Mouse (Mus musculus): ENCODE results near the gene Lclat1. TPM values are rescaled to one million over a fixed set of nuclear protein-coding genes. Genes with fewer than 3 reads are reported as not detected.

Lclat1 gene
- polyA plus RNA-seq, 1 experiment from 2014 or later = 38.3 TPM

- no peaks in the 10 kb centered on the region for H3K27me3 ChIP-seq (ENCODE audit: control insufficient read depth, insufficient read depth, low read length)
- H3K9me3 ChIP-seq (replicated peaks; ENCODE audit: control insufficient read depth, low read length) = no peaks in the 10 kb centered on the region
- no peak overlapping the region for H3K4me2 ChIP-seq
- peaks cover 14% of the 10 kb centered on the region; the same call in 1 of the 2 replicates for H3K4me1 ChIP-seq (ENCODE audit: control insufficient read depth, insufficient read depth, low read length)
- ATAC-seq (replicated peaks; ENCODE audit: insufficient number of reproducible peaks, low FRiP score, low TSS enrichment) = no peak
- peak overlapping the region; percentile 4; the same call in 1 of the 2 replicates for H3K27ac ChIP-seq (ENCODE audit: low read depth, low read length)
- peaks cover 3% of the 10 kb centered on the region; the same call in 1 of the 2 replicates for H3K36me3 ChIP-seq (ENCODE audit: control insufficient read depth, insufficient read depth, low read length)
- no peak overlapping the region for H3K4me3 ChIP-seq (ENCODE audit: low read depth, low read length)
- H3K9ac ChIP-seq (ENCODE audit: low read depth, low read length) = no peak overlapping the region
- WGBS (ENCODE audit: insufficient replicate concordance) = 79% methylated on average over 15 of the region's 15 CpGs
These were observed 54.8 kb downstream of the Lclat1 start for GRCm38 (mm10) chr17:73162445-73163208.

GRCm38 (mm10) chr17:73163597-73163996 lies 55.8 kb downstream of the Lclat1 start:
- 30% methylated on average over 3 of the region's 3 CpGs for WGBS (ENCODE audit: insufficient replicate concordance)
- no peaks in the 10 kb centered on the region for H3K27me3 ChIP-seq (ENCODE audit: control insufficient read depth, insufficient read depth, low read length)
- H3K36me3 ChIP-seq (ENCODE audit: control insufficient read depth, insufficient read depth, low read length) = peaks cover 3% of the 10 kb centered on the region; the same call in 1 of the 2 replicates
- no peaks in the 10 kb centered on the region for H3K9me3 ChIP-seq (replicated peaks; ENCODE audit: control insufficient read depth, low read length)
- H3K4me2 ChIP-seq = no peak overlapping the region
- H3K27ac ChIP-seq (ENCODE audit: low read depth, low read length) = peak overlapping the region; percentile 41; the same call in 1 of the 2 replicates
- ATAC-seq (replicated peaks; ENCODE audit: insufficient number of reproducible peaks, low FRiP score, low TSS enrichment) = no peak
- no peak overlapping the region for H3K4me3 ChIP-seq (ENCODE audit: low read depth, low read length)
- peaks cover 14% of the 10 kb centered on the region; the same call in 1 of the 2 replicates for H3K4me1 ChIP-seq (ENCODE audit: control insufficient read depth, insufficient read depth, low read length)
- no peak overlapping the region for H3K9ac ChIP-seq (ENCODE audit: low read depth, low read length)

GRCm38 (mm10) chr17:73164121-73164520 lies 56.3 kb downstream of the Lclat1 start:
- Histone ChIP-seq H3K27me3 (ENCODE audit: control insufficient read depth, insufficient read depth, low read length) (no peaks in the 10 kb centered on the region), H3K4me2 (no peak overlapping the region), H3K4me1 (ENCODE audit: control insufficient read depth, insufficient read depth, low read length) (peaks cover 14% of the 10 kb centered on the region; the same call in 1 of the 2 replicates), H3K4me3 (ENCODE audit: low read depth, low read length) (no peak overlapping the region), H3K36me3 (ENCODE audit: control insufficient read depth, insufficient read depth, low read length) (peaks cover 3% of the 10 kb centered on the region; the same call in 1 of the 2 replicates), H3K9ac (ENCODE audit: low read depth, low read length) (no peak overlapping the region), H3K9me3 (replicated peaks; ENCODE audit: control insufficient read depth, low read length) (no peaks in the 10 kb centered on the region), H3K27ac (ENCODE audit: low read depth, low read length) (no peak overlapping the region)
- WGBS (ENCODE audit: insufficient replicate concordance) = 91% methylated on average over 2 of the region's 2 CpGs
- no peak for ATAC-seq (replicated peaks; ENCODE audit: insufficient number of reproducible peaks, low FRiP score, low TSS enrichment)

GRCm38 (mm10) chr17:73169461-73169860 lies 61.7 kb downstream of the Lclat1 start:
- Histone ChIP-seq H3K27ac (ENCODE audit: low read depth, low read length) (no peak overlapping the region), H3K4me2 (no peak overlapping the region), H3K9ac (ENCODE audit: low read depth, low read length) (no peak overlapping the region), H3K9me3 (replicated peaks; ENCODE audit: control insufficient read depth, low read length) (no peaks in the 10 kb centered on the region), H3K36me3 (ENCODE audit: control insufficient read depth, insufficient read depth, low read length) (no peaks in the 10 kb centered on the region), H3K27me3 (ENCODE audit: control insufficient read depth, insufficient read depth, low read length) (no peaks in the 10 kb centered on the region), H3K4me1 (ENCODE audit: control insufficient read depth, insufficient read depth, low read length) (peaks cover 5% of the 10 kb centered on the region), H3K4me3 (ENCODE audit: low read depth, low read length) (no peak overlapping the region)
- WGBS (ENCODE audit: insufficient replicate concordance) = 87% methylated on average over 7 of the region's 7 CpGs
- ATAC-seq (replicated peaks; ENCODE audit: insufficient number of reproducible peaks, low FRiP score, low TSS enrichment) = no peak

GRCm38 (mm10) chr17:73170141-73170540 lies 62.4 kb downstream of the Lclat1 start:
- Histone ChIP-seq H3K27me3 (ENCODE audit: control insufficient read depth, insufficient read depth, low read length) (no peaks in the 10 kb centered on the region), H3K4me3 (ENCODE audit: low read depth, low read length) (no peak overlapping the region), H3K4me2 (no peak overlapping the region), H3K27ac (ENCODE audit: low read depth, low read length) (no peak overlapping the region), H3K9ac (ENCODE audit: low read depth, low read length) (no peak overlapping the region), H3K36me3 (ENCODE audit: control insufficient read depth, insufficient read depth, low read length) (no peaks in the 10 kb centered on the region), H3K9me3 (replicated peaks; ENCODE audit: control insufficient read depth, low read length) (no peaks in the 10 kb centered on the region), H3K4me1 (ENCODE audit: control insufficient read depth, insufficient read depth, low read length) (peaks cover 12% of the 10 kb centered on the region)
- WGBS (ENCODE audit: insufficient replicate concordance) = 87% methylated on average over 5 of the region's 5 CpGs
- ATAC-seq (replicated peaks; ENCODE audit: insufficient number of reproducible peaks, low FRiP score, low TSS enrichment) = no peak

GRCm38 (mm10) chr17:73174083-73174562 lies 66.3 kb downstream of the Lclat1 start:
- 62% methylated on average over 5 of the region's 5 CpGs for WGBS (ENCODE audit: insufficient replicate concordance)
- peaks cover 16% of the 10 kb centered on the region for H3K4me1 ChIP-seq (ENCODE audit: control insufficient read depth, insufficient read depth, low read length)
- H3K4me3 ChIP-seq (ENCODE audit: low read depth, low read length) = no peak overlapping the region
- H3K4me2 ChIP-seq = no peak overlapping the region
- no peaks in the 10 kb centered on the region for H3K9me3 ChIP-seq (replicated peaks; ENCODE audit: control insufficient read depth, low read length)
- no peak overlapping the region for H3K9ac ChIP-seq (ENCODE audit: low read depth, low read length)
- H3K27ac ChIP-seq (ENCODE audit: low read depth, low read length) = no peak overlapping the region
- ATAC-seq (replicated peaks; ENCODE audit: insufficient number of reproducible peaks, low FRiP score, low TSS enrichment) = no peak
- H3K27me3 ChIP-seq (ENCODE audit: control insufficient read depth, insufficient read depth, low read length) = no peaks in the 10 kb centered on the region
- H3K36me3 ChIP-seq (ENCODE audit: control insufficient read depth, insufficient read depth, low read length) = no peaks in the 10 kb centered on the region

- no peak overlapping the region for H3K9ac ChIP-seq (ENCODE audit: low read depth, low read length)
- H3K4me1 ChIP-seq (ENCODE audit: control insufficient read depth, insufficient read depth, low read length) = peaks cover 16% of the 10 kb centered on the region
- no peaks in the 10 kb centered on the region for H3K9me3 ChIP-seq (replicated peaks; ENCODE audit: control insufficient read depth, low read length)
- H3K4me3 ChIP-seq (ENCODE audit: low read depth, low read length) = no peak overlapping the region
- no peaks in the 10 kb centered on the region for H3K36me3 ChIP-seq (ENCODE audit: control insufficient read depth, insufficient read depth, low read length)
- 52% methylated on average over 5 of the region's 5 CpGs for WGBS (ENCODE audit: insufficient replicate concordance)
- H3K27ac ChIP-seq (ENCODE audit: low read depth, low read length) = no peak overlapping the region
- ATAC-seq (replicated peaks; ENCODE audit: insufficient number of reproducible peaks, low FRiP score, low TSS enrichment) = no peak
- H3K4me2 ChIP-seq = no peak overlapping the region
- H3K27me3 ChIP-seq (ENCODE audit: control insufficient read depth, insufficient read depth, low read length) = no peaks in the 10 kb centered on the region
These were observed 67.9 kb downstream of the Lclat1 start for GRCm38 (mm10) chr17:73175720-73176119.

GRCm38 (mm10) chr17:73177079-73177478 lies 69.3 kb downstream of the Lclat1 start:
- Histone ChIP-seq H3K36me3 (ENCODE audit: control insufficient read depth, insufficient read depth, low read length) (no peaks in the 10 kb centered on the region), H3K4me2 (no peak overlapping the region), H3K4me1 (ENCODE audit: control insufficient read depth, insufficient read depth, low read length) (peaks cover 16% of the 10 kb centered on the region), H3K9ac (ENCODE audit: low read depth, low read length) (no peak overlapping the region), H3K27ac (ENCODE audit: low read depth, low read length) (no peak overlapping the region), H3K9me3 (replicated peaks; ENCODE audit: control insufficient read depth, low read length) (no peaks in the 10 kb centered on the region), H3K27me3 (ENCODE audit: control insufficient read depth, insufficient read depth, low read length) (no peaks in the 10 kb centered on the region), H3K4me3 (ENCODE audit: low read depth, low read length) (no peak overlapping the region)
- ATAC-seq (replicated peaks; ENCODE audit: insufficient number of reproducible peaks, low FRiP score, low TSS enrichment) = no peak
- 79% methylated on average over 4 of the region's 4 CpGs for WGBS (ENCODE audit: insufficient replicate concordance)
